Mouse (Mus musculus): Measurements from ENCODE around the gene Ces2h.

DNA sequence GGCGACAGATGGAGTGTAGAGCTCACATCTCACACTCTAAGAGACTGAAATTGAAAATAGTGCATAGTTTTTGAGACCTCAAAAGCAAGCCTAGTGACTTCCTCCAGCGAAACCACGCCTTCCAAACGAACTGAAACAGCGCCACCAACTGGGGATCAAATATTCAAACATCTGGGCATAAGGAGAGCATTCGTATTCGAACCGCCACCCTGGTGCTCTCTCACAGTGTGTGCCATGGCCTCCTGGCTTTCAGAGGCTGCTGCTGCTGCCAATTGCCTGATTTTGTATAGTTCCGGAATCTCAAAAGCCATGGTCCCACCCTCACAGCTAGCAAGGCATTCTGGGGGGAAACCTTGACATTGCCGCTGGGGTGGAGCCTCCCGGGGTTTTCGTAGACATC, 10.5 kb downstream of the Ces2h start:
- no peak for TF ChIP-seq EP300 (IDR thresholded peaks at IDR 0.05; ENCODE audit: low read depth)
- no peak for TF ChIP-seq CTCF (IDR thresholded peaks at IDR 0.05; ENCODE audit: low read depth)

Data from heart, postnatal 0 days (tissue).